Mouse (Mus musculus) T-cell, adult 2 months (primary cell): ENCODE data around the gene Vps35l.

Source experiments
- DNase-seq: peaks from one replicate; pipeline ENCODE4 v3.0.0; 2022; ENCODE audit warnings: low spot score

Gene Vps35l

GRCm38 (mm10) chr7:118739975-118740531, at the start of gene Vps35l:
Gene Vps35l (plus strand): TSS chr7:118740226.
- DNase-seq, result peak; percentile 85

GRCm38 (mm10) chr7:118691287-118691686, 48.7 kb upstream of the Vps35l start:
- DNase-seq, result no peak

GRCm38 (mm10) chr7:118696146-118696545, 43.9 kb upstream of the Vps35l start:
- DNase-seq, result no peak

- DNase-seq, result no peak
Measured at GRCm38 (mm10) chr7:118697168-118697567, 42.9 kb upstream of the Vps35l start.

- no peak for DNase-seq
Measured at GRCm38 (mm10) chr7:118698882-118699281, 41.1 kb upstream of the Vps35l start.

- no peak for DNase-seq
Measured at GRCm38 (mm10) chr7:118703144-118703561, 36.9 kb upstream of the Vps35l start.

GRCm38 (mm10) chr7:118704001-118704850, 35.8 kb upstream of the Vps35l start:
- peak; percentile 6 for DNase-seq

GRCm38 (mm10) chr7:118705101-118705961, 34.7 kb upstream of the Vps35l start, which contains the start of gene Gde1:
Gene Gde1 (minus strand): TSS chr7:118705778.
- peak; percentile 86 for DNase-seq

- DNase-seq, result no peak
Measured at GRCm38 (mm10) chr7:118706051-118706450, 34.0 kb upstream of the Vps35l start.

GRCm38 (mm10) chr7:118706488-118706887, 33.5 kb upstream of the Vps35l start:
- DNase-seq, result no peak

GRCm38 (mm10) chr7:118707216-118707615, 32.8 kb upstream of the Vps35l start:
- no peak for DNase-seq

- no peak for DNase-seq
Measured at GRCm38 (mm10) chr7:118708002-118708401, 32.0 kb upstream of the Vps35l start.

- no peak for DNase-seq
Measured at GRCm38 (mm10) chr7:118710776-118711175, 29.2 kb upstream of the Vps35l start.

- peak; percentile 94 for DNase-seq
Measured at GRCm38 (mm10) chr7:118712228-118713173, 27.5 kb upstream of the Vps35l start, which contains the start of gene Ccp110. Gene Ccp110 (plus strand): TSS chr7:118712552.

- no peak for DNase-seq
Measured at GRCm38 (mm10) chr7:118714873-118715272, 25.2 kb upstream of the Vps35l start.

- no peak for DNase-seq
Measured at GRCm38 (mm10) chr7:118718066-118718465, 22.0 kb upstream of the Vps35l start.

- DNase-seq, result no peak
Measured at GRCm38 (mm10) chr7:118723927-118724326, 16.1 kb upstream of the Vps35l start.

- no peak for DNase-seq
Measured at GRCm38 (mm10) chr7:118725459-118725858, 14.6 kb upstream of the Vps35l start.

GRCm38 (mm10) chr7:118728846-118729587, 11.0 kb upstream of the Vps35l start:
- DNase-seq, result no peak

- DNase-seq, result no peak
Measured at GRCm38 (mm10) chr7:118731781-118732180, 8.2 kb upstream of the Vps35l start.
